Mouse (Mus musculus) lung, embryonic 16.5 days (tissue): Measurements from ENCODE around the gene Pdcd6ip. TPM values are rescaled to one million over a fixed set of nuclear protein-coding genes. Genes with fewer than 3 reads are reported as not detected.
A peak's percentile ranks its signal among the peaks of the same experiment; 100 is the strongest.

Experiments used
- ATAC-seq: fragments of 200-750 bp; cut with Nextera tagmentation; 2 replicates; pipeline ENCODE4 v1.8.0; 2017; ENCODE audit warnings: low read depth, mild to moderate bottlenecking, moderate library complexity
- H3K27ac ChIP-seq: fragments of 300-500 bp; sonication (generic); 2 replicates; pipeline ENCODE4 v1.5.1; 2014; ENCODE audit warnings: mild to moderate bottlenecking, control low read depth, low read length
- H3K27me3 ChIP-seq: fragments of 300-500 bp; sonication (generic); 2 replicates; pipeline ENCODE4 v1.6.1; 2014; ENCODE audit warnings: low read depth, low read length, mixed read lengths; ENCODE audit not compliant: control insufficient read depth, insufficient read depth
- H3K36me3 ChIP-seq: fragments of 300-500 bp; sonication (generic); 2 replicates; pipeline ENCODE4 v1.6.1; 2014; ENCODE audit warnings: low read length; ENCODE audit not compliant: control insufficient read depth, insufficient read depth
- H3K4me1 ChIP-seq: fragments of 300-500 bp; sonication (generic); replicated peaks from 2 replicates; pipeline ENCODE4 v1.6.1; 2014; ENCODE audit warnings: low read length, mixed read lengths; ENCODE audit not compliant: control insufficient read depth, insufficient read depth
- H3K4me2 ChIP-seq: fragments of 300-500 bp; sonication (generic); 2 replicates; pipeline ENCODE4 v1.6.1; 2014; ENCODE audit warnings: low read depth, low read length, control low read depth
- H3K4me3 ChIP-seq: fragments of 300-500 bp; sonication (generic); 2 replicates; pipeline ENCODE4 v1.5.1; 2014; ENCODE audit warnings: mild to moderate bottlenecking, low read length, control low read depth
- H3K9ac ChIP-seq: fragments of 300-500 bp; sonication (generic); 2 replicates; pipeline ENCODE4 v1.6.1; 2014; ENCODE audit warnings: low read length, control low read depth
- H3K9me3 ChIP-seq: fragments of 300-500 bp; sonication (generic); 2 replicates; pipeline ENCODE4 v1.6.1; 2016; ENCODE audit warnings: low read length; ENCODE audit not compliant: control insufficient read depth
- WGBS: fragments of 180-500 bp; shearing (Covaris S2); extraction: QIAGEN DNeasy Blood & Tissue Kit; methylation state at CpG from one replicate; pipeline ENCODE4 v1.1.7; 2014; 5-methylcytosine and 5-hydroxymethylcytosine counted together
- polyA plus RNA-seq: library from polyadenylated mRNA; unstranded; fragments of >200 nt; fragmentation: Nextera tagmentation; extraction: Ambion mirVana; gene quantifications from 2 replicates; pipeline ENCODE4 v1.2.1, GENCODE M21; 2015

Gene Pdcd6ip
- polyA plus RNA-seq, 1 experiment from 2014 or later, result 81.4 TPM

GRCm38 (mm10) chr9:113708361-113709280, 562 bp upstream of the Pdcd6ip start:
- 50% methylated on average over 19 of the region's 19 CpGs for WGBS
- Histone ChIP-seq H3K27ac (peak overlapping the region; percentile 92; the same call in 1 of the 2 replicates), H3K4me3 (peak overlapping the region; percentile 95), H3K9ac (peak overlapping the region; percentile 97), H3K36me3 (no peaks in the 10 kb centered on the region), H3K27me3 (no peaks in the 10 kb centered on the region), H3K9me3 (no peaks in the 10 kb centered on the region), H3K4me2 (peak overlapping the region; percentile 80), H3K4me1 (peaks cover 16% of the 10 kb centered on the region)
- no peak for ATAC-seq

GRCm38 (mm10) chr9:113706841-113707240, 1.2 kb downstream of the Pdcd6ip start:
- Histone ChIP-seq H3K4me2 (peak overlapping the region; percentile 80), H3K36me3 (no peaks in the 10 kb centered on the region), H3K27ac (no peak overlapping the region), H3K9me3 (no peaks in the 10 kb centered on the region), H3K4me3 (peak overlapping the region; percentile 95), H3K4me1 (peaks cover 16% of the 10 kb centered on the region), H3K9ac (peak overlapping the region; percentile 97), H3K27me3 (no peaks in the 10 kb centered on the region)
- 27% methylated on average over 9 of the region's 9 CpGs for WGBS
- ATAC-seq, result no peak

DNA sequence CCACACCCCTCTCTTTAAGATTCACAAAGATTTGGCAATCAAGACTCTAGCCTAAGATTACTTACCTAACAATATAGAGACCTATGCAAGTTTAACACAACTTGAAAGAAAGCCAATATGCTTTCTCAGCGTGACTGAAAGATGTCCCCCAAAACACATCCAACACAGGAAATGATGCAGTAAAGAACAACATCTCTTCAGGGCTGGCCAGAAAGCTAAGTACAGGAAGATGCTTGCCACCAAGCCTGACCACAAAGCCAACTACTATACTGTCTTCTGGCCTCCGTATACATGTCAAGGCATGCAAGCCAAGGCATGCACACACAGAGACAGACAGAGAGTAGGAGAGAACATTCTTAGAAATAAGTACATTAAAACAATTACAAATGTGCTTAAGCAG, 2.0 kb downstream of the Pdcd6ip start:
- H3K4me3 ChIP-seq, result peak overlapping the region; percentile 95
- peak overlapping the region; percentile 80 for H3K4me2 ChIP-seq
- no peak overlapping the region for H3K27ac ChIP-seq
- H3K36me3 ChIP-seq, result no peaks in the 10 kb centered on the region
- no peaks in the 10 kb centered on the region for H3K9me3 ChIP-seq
- peaks cover 17% of the 10 kb centered on the region for H3K4me1 ChIP-seq
- no peaks in the 10 kb centered on the region for H3K27me3 ChIP-seq
- 69% methylated on average over 2 of the region's 2 CpGs for WGBS
- ATAC-seq, result no peak
- H3K9ac ChIP-seq, result peak overlapping the region; percentile 97; the same call in 1 of the 2 replicates

DNA sequence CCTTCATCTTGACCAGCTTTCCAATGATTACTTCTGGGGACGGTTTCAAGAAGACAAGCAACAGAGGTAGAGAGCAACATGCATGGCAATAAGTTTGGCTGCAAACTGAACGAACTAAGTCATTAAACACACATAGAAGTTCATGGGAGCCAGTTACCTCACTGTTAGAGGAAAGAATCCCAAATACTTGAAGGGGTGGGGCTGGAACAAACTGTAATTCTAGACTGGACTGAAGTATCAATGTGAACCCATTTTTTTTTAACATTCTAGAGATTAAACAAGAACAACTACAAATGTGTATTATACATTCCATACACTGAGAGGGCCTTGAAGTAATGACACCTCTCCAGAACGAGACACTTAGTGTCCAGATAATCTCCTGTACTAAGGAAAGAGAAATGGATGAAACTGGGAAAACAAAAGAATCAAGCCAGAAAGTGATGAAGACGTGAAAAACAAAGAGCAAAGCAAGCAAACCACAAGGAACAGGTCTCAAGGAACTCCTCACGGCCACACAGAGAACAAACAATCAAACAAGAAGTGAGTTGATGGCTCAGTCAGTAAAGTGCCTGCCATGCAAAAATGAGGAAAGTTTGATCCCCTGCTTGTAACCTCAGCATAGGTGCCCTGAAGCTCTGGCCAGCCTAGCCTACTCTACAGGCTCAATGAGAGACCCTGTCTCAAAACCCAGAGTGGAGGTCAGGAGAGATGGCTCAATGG, 6.5 kb downstream of the Pdcd6ip start:
- Histone ChIP-seq H3K4me1 (peaks cover 14% of the 10 kb centered on the region), H3K4me3 (no peak overlapping the region), H3K27ac (no peak overlapping the region), H3K27me3 (no peaks in the 10 kb centered on the region), H3K9ac (no peak overlapping the region), H3K4me2 (no peak overlapping the region), H3K36me3 (peaks cover 8% of the 10 kb centered on the region), H3K9me3 (no peaks in the 10 kb centered on the region)
- ATAC-seq, result no peak
- WGBS, result 57% methylated on average over 5 of the region's 5 CpGs

GRCm38 (mm10) chr9:113687461-113687860, 20.6 kb downstream of the Pdcd6ip start:
- H3K4me3 ChIP-seq, result no peak overlapping the region
- H3K36me3 ChIP-seq, result peaks cover 28% of the 10 kb centered on the region
- H3K9ac ChIP-seq, result no peak overlapping the region
- no peaks in the 10 kb centered on the region for H3K27me3 ChIP-seq
- no peak overlapping the region for H3K4me2 ChIP-seq
- no peak for ATAC-seq
- no peaks in the 10 kb centered on the region for H3K9me3 ChIP-seq
- WGBS, result 92% methylated on average over 12 of the region's 12 CpGs
- H3K27ac ChIP-seq, result no peak overlapping the region
- H3K4me1 ChIP-seq, result no peaks in the 10 kb centered on the region

GRCm38 (mm10) chr9:113673721-113674120, 34.3 kb downstream of the Pdcd6ip start:
- Histone ChIP-seq H3K9me3 (no peaks in the 10 kb centered on the region), H3K4me1 (no peaks in the 10 kb centered on the region), H3K4me3 (no peak overlapping the region), H3K9ac (no peak overlapping the region), H3K36me3 (peaks cover 46% of the 10 kb centered on the region), H3K4me2 (no peak overlapping the region), H3K27me3 (no peaks in the 10 kb centered on the region), H3K27ac (no peak overlapping the region)
- ATAC-seq, result no peak
- WGBS, result 89% methylated on average over 6 of the region's 6 CpGs

- ATAC-seq, result no peak
- H3K4me3 ChIP-seq, result no peak overlapping the region
- no peak overlapping the region for H3K9ac ChIP-seq
Measured at GRCm38 (mm10) chr9:113672352-113672751, 35.7 kb downstream of the Pdcd6ip start.

DNA sequence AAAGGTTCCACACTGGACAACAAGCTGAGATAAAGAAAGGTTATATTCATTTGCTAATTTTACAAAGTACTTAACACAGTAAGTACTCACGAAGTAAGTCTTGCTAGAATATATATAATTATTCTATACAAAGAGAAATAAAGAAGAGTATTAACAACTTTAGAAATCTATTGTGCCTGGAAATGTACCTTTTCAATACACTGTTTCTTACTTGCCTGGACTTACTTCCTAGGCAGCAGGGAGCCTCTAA, 37.3 kb downstream of the Pdcd6ip start:
- Histone ChIP-seq H3K4me1 (no peaks in the 10 kb centered on the region), H3K27me3 (no peaks in the 10 kb centered on the region), H3K27ac (no peak overlapping the region), H3K9ac (no peak overlapping the region), H3K4me3 (no peak overlapping the region), H3K4me2 (no peak overlapping the region), H3K36me3 (peaks cover 48% of the 10 kb centered on the region), H3K9me3 (peaks cover 4% of the 10 kb centered on the region; the same call in 1 of the 2 replicates)
- WGBS, result 92% methylated on average over 1 of the region's 1 CpGs
- no peak for ATAC-seq

More at GRCm38 (mm10) chr9:113672352-113672751, 35.7 kb downstream of the Pdcd6ip start:
- H3K4me2 ChIP-seq, result no peak overlapping the region
- no peaks in the 10 kb centered on the region for H3K27me3 ChIP-seq
- H3K27ac ChIP-seq, result no peak overlapping the region
- H3K4me1 ChIP-seq, result no peaks in the 10 kb centered on the region
- peaks cover 4% of the 10 kb centered on the region; the same call in 1 of the 2 replicates for H3K9me3 ChIP-seq
- H3K36me3 ChIP-seq, result peaks cover 49% of the 10 kb centered on the region
- WGBS, result 90% methylated on average over 5 of the region's 5 CpGs

GRCm38 (mm10) chr9:113670105-113670856, 37.8 kb downstream of the Pdcd6ip start:
- Histone ChIP-seq H3K27me3 (no peaks in the 10 kb centered on the region), H3K4me1 (no peaks in the 10 kb centered on the region), H3K4me3 (no peak overlapping the region), H3K36me3 (peaks cover 48% of the 10 kb centered on the region), H3K27ac (no peak overlapping the region), H3K4me2 (no peak overlapping the region), H3K9ac (no peak overlapping the region), H3K9me3 (peaks cover 4% of the 10 kb centered on the region; the same call in 1 of the 2 replicates)
- ATAC-seq, result no peak
- 89% methylated on average over 7 of the region's 7 CpGs for WGBS
